Mouse (Mus musculus): ENCODE results near the gene Tmem239.
A peak's percentile ranks its signal among the peaks of the same experiment; 100 is the strongest.
"Not testable (repeated sequence)": the region's sequence is repeated elsewhere in the genome, so short reads cannot be mapped to it uniquely, and the experiment has no call there.

Tmem239 gene

GRCm38 (mm10) chr2:130406178-130406577, at the start of gene Tmem239:
Gene Tmem239, plus strand, starts transcription at chr2:130406478.
- ATAC-seq (ENCODE audit: insufficient number of reproducible peaks, low FRiP score, low TSS enrichment) = no peak

DNA sequence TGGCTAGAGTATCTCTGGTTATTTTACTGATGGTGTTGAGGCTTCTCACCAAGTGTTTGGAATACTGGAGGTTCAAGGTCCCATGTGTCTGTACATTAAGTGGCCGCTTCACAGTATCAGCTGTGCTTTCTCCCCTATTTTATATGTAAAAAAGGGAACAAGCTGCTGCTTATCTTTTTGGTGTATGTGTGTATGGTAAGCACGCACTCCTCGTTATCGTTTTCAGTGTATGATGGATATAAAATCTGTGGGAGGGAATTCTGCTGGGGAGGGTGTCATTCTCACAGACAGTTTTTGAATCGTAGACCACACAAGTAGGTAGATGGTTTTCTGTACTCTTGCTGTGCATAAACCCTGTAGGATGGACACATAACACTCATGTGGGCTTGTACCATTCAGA, 48.7 kb upstream of the Tmem239 start:
- ATAC-seq (ENCODE audit: insufficient number of reproducible peaks, low FRiP score, low TSS enrichment) = no peak

DNA sequence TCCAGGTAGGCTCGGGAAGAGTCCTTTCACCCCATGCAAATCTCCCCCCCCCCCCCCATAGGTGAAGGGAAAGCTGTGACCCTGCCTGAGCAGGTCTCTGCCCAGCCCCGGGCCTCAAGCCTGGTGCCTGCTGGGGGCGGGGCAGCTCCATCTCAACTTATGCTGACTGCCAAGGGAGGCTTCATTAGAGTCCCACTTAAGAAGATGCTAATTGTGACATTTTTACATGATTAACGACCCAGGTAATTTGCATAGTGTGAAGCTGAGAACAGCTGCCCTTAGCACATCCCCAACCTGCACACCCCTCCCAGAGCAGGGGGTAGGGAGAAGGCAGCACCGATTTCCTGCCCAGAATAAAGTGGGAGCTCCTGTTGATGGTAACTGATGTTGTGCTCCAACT, 47.4 kb upstream of the Tmem239 start:
- no peak for ATAC-seq (ENCODE audit: insufficient number of reproducible peaks, low FRiP score, low TSS enrichment)

- 0 out of 2 replicates have a peak, but pooled peaks have one; percentile 52 for ATAC-seq (ENCODE audit: insufficient number of reproducible peaks, low FRiP score, low TSS enrichment)
These were observed 43.7 kb upstream of the Tmem239 start for GRCm38 (mm10) chr2:130362511-130363026.

DNA sequence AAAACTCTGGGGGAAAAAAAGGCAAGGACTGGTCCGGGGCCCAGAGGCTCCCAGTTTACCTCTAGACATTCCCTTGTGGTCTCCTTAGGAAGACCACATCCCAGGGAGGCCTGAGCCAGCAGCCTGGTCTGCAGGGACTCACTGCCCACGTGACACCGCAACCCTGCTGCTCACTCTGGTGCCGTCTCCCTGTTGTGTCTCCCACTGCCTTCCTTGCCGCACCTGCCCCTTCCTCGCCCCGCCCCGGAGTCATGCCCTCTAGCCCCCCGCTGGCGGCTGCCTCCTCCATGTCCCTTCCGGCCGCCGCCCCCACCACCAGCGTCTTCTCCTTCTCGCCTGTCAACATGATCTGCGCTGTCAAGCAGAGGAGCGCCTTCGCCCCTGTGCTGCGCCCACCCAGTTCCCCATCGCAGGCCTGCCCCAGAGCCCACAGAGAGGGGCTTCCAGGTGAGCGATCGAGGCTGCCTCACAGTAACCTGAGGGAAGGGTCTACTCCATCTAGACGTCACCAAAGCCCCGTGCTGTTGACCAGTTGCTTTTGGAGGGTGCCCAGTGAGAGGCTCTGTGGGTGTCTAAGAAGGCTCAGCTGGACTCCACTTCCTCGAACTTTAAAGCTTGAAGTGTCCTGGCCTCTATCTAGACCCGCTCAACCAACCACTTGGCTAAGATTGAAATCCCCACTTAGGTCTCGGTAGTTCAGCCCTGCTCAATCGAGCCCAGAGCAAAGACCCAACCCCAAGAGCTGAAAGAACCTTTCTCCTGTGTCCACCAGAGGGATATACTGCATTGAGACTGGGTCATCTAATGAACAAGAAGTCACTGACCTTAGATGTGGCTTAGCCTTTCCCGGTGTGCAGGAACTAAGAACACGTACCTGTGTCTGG, 40.8 kb upstream of the Tmem239 start:
- ATAC-seq (ENCODE audit: insufficient number of reproducible peaks, low FRiP score, low TSS enrichment) = no peak

- no peak for ATAC-seq (ENCODE audit: insufficient number of reproducible peaks, low FRiP score, low TSS enrichment)
These were observed 38.9 kb upstream of the Tmem239 start for GRCm38 (mm10) chr2:130367386-130367785.

DNA sequence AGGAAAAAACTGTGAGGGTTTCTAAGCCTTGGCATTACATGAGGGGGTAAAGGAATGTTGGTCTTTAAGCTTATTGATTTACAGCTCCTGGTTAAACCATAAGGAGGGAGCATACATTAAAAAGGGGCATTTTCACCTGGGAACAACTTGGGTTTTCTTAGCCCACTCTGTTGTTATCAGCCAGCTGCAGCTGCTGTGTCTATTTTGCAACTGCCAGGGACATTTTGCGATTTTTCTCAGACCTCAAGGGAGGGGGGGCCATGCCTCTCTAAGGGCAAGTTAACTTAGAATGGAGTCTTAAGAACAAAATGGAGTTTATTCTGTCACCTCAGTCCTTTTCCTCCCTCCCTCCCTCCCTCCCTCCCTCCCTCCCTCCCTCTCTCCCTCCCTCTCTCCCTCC, 33.3 kb upstream of the Tmem239 start:
- ATAC-seq (ENCODE audit: insufficient number of reproducible peaks, low FRiP score, low TSS enrichment) = not testable (repeated sequence)

DNA sequence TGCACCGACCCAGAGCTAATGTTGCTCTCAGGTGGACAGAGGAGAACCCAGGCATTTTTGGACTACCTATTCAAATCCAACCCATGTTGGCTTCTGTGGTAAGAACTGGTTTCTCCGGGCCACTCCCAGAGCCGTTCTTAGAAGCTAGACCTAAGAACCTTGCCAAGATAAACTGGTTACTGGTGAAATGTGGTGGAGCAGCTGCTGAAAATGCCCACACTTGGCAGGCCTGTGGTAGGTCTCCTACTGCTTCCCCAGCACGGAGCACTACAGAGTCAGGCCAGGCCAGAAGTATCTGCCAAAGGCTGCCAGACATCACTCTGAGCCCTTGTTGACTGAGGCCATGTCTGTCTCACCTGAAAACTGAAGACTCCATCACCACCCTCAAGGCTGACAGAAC, 31.3 kb upstream of the Tmem239 start:
- no peak for ATAC-seq (ENCODE audit: insufficient number of reproducible peaks, low FRiP score, low TSS enrichment)

DNA sequence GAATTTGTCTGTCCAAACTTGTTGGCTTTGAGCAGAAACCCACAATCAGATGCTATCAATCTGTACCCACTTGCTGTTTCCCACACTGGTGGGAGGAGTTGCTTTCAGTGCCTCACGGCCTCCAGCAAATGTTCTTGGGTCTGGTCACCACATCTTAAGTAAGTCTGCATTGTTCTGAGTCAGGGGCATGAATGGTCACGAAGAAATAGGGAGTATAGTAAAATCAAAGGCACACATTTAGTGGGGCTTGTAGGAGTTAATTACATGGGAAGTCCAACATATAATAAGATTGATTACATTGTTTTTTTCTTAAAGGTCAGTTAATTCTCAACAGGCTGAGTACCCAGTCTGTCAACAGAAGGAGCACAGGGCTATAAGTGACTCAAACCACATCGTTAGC, 23.1 kb upstream of the Tmem239 start:
- ATAC-seq (ENCODE audit: insufficient number of reproducible peaks, low FRiP score, low TSS enrichment) = no peak

DNA sequence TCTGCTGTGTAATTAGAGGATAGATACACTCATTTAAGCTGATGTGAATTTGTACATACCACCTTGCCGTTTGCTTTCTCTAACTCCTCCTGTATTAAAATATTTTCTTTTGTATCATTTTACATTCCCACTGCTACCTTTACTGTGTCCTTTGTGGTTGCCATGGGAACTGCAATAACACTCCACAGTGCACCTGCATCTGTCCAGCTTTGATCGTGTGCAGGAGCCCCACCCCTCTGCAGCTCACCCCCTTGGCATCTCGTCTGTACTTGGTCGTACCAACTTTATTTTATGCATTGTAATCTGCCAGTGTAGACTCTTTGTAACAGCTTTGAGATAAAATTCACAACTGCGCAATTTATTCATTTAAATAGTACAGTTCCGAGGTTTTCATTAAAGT, 22.4 kb upstream of the Tmem239 start:
- no peak for ATAC-seq (ENCODE audit: insufficient number of reproducible peaks, low FRiP score, low TSS enrichment)

DNA sequence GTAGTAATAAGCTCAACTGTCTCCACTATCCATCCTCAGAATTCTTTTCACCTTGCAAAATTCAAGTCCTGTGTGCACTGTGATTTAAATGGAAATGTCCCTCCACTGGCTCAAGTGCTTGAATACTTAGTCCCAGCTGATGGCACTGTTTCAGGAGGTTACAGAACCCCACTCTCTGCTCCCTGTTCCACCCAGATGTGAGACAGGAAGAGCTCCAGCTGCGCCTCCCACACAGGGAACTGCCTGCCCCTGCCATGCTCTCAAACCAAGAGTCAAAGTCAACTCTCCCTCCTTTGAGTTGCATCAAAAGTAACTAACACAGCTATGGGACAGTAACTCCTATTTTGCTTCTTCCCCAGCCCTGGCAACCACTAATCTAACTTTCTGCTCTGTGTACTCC, 20.1 kb upstream of the Tmem239 start:
- no peak for ATAC-seq (ENCODE audit: insufficient number of reproducible peaks, low FRiP score, low TSS enrichment)

- ATAC-seq (ENCODE audit: insufficient number of reproducible peaks, low FRiP score, low TSS enrichment) = no peak
These were observed 17.5 kb upstream of the Tmem239 start for GRCm38 (mm10) chr2:130388796-130389195.

- ATAC-seq (ENCODE audit: insufficient number of reproducible peaks, low FRiP score, low TSS enrichment) = no peak
These were observed 15.2 kb upstream of the Tmem239 start for GRCm38 (mm10) chr2:130390993-130391625.

DNA sequence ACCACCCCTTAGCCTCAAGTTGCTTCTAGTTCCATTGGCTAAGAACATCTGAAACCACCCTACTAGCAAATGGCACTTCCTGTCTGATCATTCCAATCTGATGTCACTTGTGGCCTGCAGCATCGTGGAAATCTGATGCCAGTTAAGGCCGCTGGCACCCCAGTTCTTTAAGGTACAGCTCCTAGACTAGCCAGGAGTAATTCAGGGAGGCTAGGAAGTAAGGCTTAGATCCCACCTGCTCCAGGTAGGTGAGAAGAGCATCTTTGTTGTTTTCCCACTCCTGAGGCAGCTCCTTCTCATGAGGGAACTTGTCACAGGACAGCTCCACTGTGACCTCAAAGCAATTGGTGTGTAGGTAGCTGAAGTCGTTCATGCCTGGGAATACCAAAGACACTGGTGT, 13.4 kb upstream of the Tmem239 start:
- ATAC-seq (ENCODE audit: insufficient number of reproducible peaks, low FRiP score, low TSS enrichment) = no peak

- ATAC-seq (ENCODE audit: insufficient number of reproducible peaks, low FRiP score, low TSS enrichment) = no peak
These were observed 10.6 kb upstream of the Tmem239 start for GRCm38 (mm10) chr2:130395696-130396095.

- ATAC-seq (ENCODE audit: insufficient number of reproducible peaks, low FRiP score, low TSS enrichment) = peak; percentile 57; the same call in 1 of the 2 replicates
These were observed 8.9 kb upstream of the Tmem239 start, which contains the start of gene Cpxm1 for GRCm38 (mm10) chr2:130397186-130397985. Gene Cpxm1, minus strand, starts transcription at chr2:130397574.

GRCm38 (mm10) chr2:130398091-130398490, 8.2 kb upstream of the Tmem239 start:
- no peak for ATAC-seq (ENCODE audit: insufficient number of reproducible peaks, low FRiP score, low TSS enrichment)

GRCm38 (mm10) chr2:130400046-130400445, 6.2 kb upstream of the Tmem239 start:
- ATAC-seq (ENCODE audit: insufficient number of reproducible peaks, low FRiP score, low TSS enrichment) = no peak

DNA sequence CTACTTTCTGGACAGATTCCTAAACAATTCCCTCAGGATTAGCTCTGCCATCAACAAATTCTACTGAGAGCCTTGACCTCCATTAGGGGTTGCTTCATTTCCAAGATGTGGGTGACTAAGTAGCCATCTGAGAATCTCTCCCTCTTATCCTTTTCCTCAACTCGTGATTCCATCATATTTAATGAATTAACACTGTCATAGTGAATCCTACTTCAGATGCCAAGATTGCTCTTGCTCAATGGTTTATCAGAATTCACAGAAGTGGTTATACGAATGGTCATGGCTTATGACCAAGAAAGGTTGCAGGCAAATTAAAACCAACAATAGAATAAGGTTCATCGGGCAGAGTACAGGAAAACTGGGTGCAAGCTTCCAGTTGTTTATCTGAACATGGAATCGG, 4.4 kb upstream of the Tmem239 start:
- no peak for ATAC-seq (ENCODE audit: insufficient number of reproducible peaks, low FRiP score, low TSS enrichment)

GRCm38 (mm10) chr2:130404939-130405338, 1.3 kb upstream of the Tmem239 start, which contains the start of the genes Gm28372 and 1700020A23Rik:
Gene Gm28372, plus strand, starts transcription at chr2:130405239.
Gene 1700020A23Rik, plus strand, starts transcription at chr2:130405259.
- ATAC-seq (ENCODE audit: insufficient number of reproducible peaks, low FRiP score, low TSS enrichment) = no peak
